Mouse (Mus musculus) adrenal gland, postnatal 4 days (tissue): Measurements from ENCODE around the gene Inka2. TPM values are rescaled to one million over a fixed set of nuclear protein-coding genes. Genes with fewer than 3 reads are reported as not detected.
"Not testable (repeated sequence)": the region's sequence is repeated elsewhere in the genome, so short reads cannot be mapped to it uniquely, and the experiment has no call there.

Source experiments
- DNase-seq, 2 experiments: peaks; one replicate each; pipeline ENCODE4 v3.0.0; 2021 to 2022; ENCODE audit warnings: low spot score in 2 of 2, mixed read lengths in 2 of 2
- total RNA-seq, 2 experiments: library from RNA; stranded (reverse); gene quantifications; 2 replicates each; pipeline ENCODE4 v1.2.3; 2021

Gene Inka2
- total RNA-seq, 2 experiments from 2014 or later = 3.5 to 3.8 TPM

DNA sequence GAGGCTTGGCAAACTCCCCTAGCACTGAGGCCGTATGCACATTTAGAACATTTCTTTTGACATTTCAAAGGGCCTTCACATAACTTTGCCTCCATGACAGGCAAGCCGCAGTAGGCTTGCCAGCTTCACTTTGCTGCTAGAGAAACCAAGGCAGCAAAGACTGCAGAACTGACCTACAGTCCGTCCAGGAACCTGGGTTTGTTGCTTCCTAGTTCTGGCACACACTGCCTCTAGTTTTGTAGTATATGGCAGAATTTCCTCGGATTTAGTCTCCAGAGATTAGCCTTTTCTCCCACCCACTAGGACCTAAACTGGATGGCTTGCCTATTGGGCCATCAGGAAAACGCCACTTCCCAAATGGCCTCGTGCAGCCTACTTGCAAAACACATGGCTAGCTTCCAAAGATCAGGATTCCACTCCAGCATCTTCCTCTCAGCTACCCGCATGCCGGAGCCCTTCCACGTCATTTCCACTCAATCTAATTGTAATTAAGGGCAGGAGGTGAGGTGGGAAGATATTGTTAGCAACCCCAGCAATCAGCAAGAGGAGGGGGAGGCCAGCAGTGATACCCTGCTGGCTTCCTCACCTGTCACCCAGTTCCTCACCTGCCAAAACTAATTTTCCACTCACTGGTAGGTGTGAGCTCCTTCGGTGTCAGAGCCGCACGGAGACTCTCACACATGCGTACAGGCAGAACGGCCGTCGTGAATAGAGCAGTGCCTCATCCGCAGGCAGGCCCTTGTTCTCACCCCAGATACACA is 7.8 kb upstream of the Inka2 start:
- DNase-seq = no peak

DNA sequence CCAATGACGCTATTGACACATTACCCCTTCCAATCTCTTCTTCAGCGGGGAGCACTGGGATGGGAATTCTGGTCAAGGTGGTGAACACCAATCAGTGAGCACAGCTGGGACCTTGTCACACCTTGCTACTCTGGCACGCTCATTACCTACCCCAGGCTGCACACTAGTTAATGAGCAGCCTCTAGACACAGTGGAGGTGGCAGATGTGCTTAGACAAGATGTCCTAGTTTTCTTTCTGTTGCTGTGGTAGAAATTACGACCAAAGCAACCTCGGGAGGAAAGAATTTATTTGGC is 7.3 kb upstream of the Inka2 start:
- DNase-seq = no peak

DNA sequence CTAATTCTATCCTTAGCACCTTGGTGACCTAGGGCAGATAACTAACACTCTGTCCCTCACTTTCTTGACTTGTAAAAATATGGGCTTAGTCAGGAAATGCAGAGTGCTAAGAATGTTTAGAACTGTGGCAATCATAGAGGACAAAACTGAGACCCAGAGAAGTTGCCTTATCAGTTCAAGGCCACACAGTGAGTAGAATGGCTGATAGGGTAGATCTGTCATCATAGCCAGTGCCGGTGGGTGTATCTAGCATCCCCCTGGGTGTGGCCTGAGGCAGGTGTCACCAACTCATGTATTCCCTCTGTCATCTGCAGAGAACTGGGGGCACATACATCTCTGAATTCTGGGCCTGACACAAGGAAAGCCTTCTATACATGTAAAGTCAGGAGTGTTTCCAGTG is 6.1 kb upstream of the Inka2 start:
- DNase-seq = no peak

GRCm38 (mm10) chr3:105699241-105699933 is 5.0 kb upstream of the Inka2 start:
- DNase-seq = no peak

DNA sequence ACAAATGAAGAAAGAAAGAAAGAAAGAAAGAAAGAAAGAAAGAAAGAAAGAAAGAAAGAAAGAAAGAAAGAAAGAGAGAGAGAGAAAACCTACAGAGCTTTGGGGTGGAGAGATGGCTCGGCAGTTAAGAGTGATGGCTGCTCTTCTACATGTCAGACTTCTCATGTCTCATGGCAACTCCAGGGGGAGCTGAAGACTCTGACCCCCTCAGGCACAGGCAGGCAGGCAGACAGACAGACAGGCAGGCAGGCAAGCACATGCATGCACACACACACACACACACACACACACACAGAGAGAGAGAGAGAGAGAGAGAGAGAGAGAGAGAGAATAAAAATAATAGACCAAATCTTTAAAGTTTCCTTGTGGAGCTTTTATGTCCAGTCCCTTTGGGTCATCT is 3.6 kb upstream of the Inka2 start:
- DNase-seq = not testable (repeated sequence)

DNA sequence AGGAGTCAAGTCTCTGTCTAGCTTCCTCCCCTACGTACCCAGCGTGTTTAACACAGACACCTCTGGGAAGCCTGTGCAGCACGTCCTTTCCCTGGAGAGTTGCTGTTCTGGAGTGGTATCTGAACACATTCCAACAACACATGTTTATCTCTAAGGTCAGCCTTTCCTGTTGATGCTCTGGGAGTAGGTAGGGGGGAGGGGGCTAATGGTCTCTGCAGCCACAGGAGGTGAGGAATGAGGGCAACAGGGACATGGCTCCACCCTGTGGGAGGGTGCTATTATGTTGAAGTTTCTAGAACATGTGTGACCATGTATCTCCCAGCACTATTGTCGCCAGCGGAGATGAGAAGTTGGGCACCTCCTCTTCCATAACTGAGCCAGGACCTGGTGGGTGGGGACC is 3.0 kb upstream of the Inka2 start:
- no peak for DNase-seq

GRCm38 (mm10) chr3:105703571-105703970 is 828 bp upstream of the Inka2 start:
- no peak for DNase-seq

DNA sequence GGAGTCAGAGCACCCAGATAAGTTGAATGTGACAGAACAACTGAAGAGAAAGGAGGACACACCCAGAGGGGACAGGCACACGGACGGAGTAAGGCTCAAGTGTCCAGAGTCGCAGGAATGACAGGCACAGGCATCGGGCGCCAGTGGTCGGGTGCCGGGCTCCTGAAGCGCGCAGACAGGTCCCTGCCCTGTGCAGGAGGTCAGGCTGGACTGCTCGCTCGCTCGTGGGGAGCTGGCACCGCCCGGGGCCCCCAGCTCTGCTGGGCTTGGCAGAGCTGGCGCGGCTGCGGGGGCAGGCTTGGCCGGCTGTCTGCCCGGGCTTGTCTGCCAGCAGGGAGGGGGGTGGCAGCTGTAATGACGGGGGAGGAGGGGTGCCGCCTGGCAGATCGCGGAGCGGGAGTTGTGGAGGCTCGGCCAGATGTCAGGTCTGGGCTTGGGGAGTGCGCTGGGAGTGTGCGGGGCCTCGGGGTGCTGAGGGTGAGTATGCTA is 706 bp downstream of the Inka2 start:
- no peak for DNase-seq

DNA sequence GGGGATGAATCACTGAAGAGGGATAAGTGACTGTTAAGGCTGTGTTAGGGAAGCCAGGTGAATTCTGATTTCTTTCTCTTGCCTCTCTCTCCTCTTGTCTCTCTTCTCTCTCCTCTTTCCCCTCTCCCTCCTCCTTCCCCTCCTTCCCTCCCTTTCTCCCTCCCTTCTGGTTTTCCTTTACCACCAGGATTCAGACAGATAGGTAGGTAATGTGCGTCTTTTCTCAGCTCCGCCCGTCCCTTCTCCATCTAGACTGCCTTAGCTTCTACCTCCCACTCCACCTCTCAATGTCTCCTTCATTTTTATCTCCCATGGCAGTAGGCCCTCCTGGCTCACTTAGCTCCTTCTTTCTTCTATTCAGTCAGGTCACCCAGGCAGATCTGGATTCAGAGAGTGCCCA is 1.2 kb downstream of the Inka2 start:
- no peak for DNase-seq

DNA sequence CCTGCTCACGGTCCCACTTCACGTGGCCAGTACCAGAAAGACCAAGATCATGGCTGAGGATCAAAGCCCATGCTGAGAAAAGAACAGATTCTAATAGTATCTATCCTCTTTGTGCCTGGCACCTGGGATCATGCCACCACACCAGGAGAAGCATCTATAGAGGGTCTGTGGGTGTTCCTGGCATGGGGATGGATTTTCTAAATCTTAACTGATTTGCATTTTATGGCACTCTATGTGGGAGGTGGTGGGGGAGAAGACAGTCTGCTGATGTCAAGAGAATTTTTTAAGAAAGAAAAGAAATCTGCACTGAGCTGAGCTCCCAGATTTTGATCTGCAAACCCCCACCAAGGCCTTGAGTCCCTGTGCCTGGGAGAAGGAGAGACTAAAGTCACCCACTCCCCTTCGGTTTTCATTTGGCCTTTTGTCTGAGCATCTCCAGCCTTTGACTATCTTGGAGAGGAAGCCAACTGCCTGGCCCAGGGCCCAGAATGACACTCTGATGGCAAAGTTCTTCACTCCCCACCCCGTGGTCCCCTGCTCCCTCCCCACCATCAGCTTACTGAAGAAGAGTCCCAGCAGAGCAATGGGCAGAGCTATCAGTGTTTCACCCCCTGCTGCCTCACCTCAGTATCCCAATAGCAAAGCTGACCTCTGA is 2.1 kb downstream of the Inka2 start:
- no peak for DNase-seq

- DNase-seq = no peak
Observed at GRCm38 (mm10) chr3:105707590-105707989, 3.2 kb downstream of the Inka2 start.

DNA sequence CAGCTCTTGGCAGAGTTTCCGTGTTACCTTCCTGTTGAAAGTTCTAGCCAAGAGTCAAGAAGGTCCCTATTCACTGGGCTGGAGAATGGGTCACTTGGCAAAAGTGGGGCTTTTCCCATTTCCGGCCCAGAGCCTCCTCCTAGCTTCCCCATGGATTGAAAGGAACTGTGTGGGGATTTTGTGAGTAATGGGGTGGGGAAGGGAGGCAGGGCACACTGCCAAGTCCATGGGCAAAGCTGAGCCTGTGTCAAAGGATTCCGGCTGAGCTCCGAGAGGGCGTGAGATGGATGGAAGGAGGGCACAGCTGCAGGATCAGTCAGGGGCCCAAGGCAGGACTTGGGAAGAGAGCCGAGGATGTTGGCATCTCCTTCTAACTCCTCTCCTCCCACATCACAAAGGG is 5.8 kb downstream of the Inka2 start:
- DNase-seq = no peak

GRCm38 (mm10) chr3:105711741-105712140 is 7.3 kb downstream of the Inka2 start:
- DNase-seq = no peak

GRCm38 (mm10) chr3:105712827-105713226 is 8.4 kb downstream of the Inka2 start:
- DNase-seq = no peak

GRCm38 (mm10) chr3:105714091-105714819 is 9.9 kb downstream of the Inka2 start:
- DNase-seq = no peak

- DNase-seq = no peak
Observed at GRCm38 (mm10) chr3:105714820-105715167, 10.4 kb downstream of the Inka2 start.

GRCm38 (mm10) chr3:105716353-105717000 is 12.1 kb downstream of the Inka2 start:
- no peak for DNase-seq

GRCm38 (mm10) chr3:105717856-105718555 is 13.6 kb downstream of the Inka2 start:
- DNase-seq = no peak

DNA sequence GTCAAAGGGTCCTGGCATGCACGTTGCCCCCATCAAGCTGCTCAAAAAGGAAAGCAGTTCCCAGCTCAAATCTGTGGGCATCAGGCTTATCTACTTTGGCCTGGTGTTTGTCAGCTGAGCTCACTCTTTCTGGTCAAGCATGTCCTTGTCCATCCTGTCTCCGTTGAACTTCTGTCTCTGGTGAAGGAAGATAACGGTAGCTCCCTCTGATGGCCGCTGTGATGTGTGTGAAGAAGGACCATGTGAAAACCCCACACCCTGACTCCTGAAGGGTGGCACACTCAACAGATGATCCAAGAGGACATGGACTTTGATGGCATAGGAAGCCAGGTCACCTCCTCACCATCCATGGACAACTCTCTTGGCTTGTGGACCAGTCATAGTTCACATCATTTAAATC is 14.3 kb downstream of the Inka2 start:
- no peak for DNase-seq

- no peak for DNase-seq
Observed at GRCm38 (mm10) chr3:105719979-105720378, 15.6 kb downstream of the Inka2 start.

- DNase-seq = no peak
Observed at GRCm38 (mm10) chr3:105720514-105720913, 16.1 kb downstream of the Inka2 start.
